In the genomic region with DNA sequence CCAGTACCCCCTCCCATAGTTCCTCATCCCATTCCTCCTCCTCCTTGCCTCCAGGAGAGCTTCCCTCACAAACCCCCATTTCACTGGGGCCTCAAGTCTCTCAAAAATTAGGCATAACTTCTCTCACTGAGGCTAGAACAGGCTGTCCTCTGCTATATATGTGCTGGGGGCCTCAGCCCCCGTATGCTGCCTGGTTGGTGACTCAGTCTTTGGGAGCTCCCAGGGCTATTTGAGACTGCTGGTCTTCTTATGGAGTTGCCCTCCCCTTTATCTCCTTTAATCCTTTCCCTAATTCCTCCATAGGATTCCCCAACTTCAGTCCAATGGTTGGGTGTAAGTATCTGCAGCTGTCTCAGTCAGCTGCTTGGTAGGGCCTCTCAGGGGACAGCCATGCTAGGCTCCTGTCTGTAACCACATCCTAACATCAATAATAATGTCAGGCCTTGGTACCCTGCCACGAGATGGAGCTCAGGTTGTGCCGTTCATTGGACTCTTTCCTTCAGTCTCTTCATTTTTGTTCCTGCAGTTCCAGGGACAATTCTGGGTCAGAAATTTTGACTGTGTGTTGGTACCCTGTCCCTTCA, we compare ENCODE assay signal across 28 mouse cellular contexts.
DNase-seq lines count a peak whose midpoint lies in the region; ATAC-seq and TF ChIP-seq lines count a peak whose summit lies in the region.
"Had no signal": no experiment of that assay in that cellular context is flagged by ENCODE, and none has a peak within 500 bp of the region (broad histone marks: within the 10 kb centered on the region; RNA-seq: fewer than 3 reads in every experiment).

No protein-coding gene starts in this region.

- H3ac ChIP-seq in myocyte (ENCODE audit: control insufficient read depth, insufficient read length), result no peak overlapping the region

- no peak for TF ChIP-seq CTCF in forebrain, postnatal 0 days (IDR thresholded peaks at IDR 0.05; ENCODE audit: low read depth)

- no peak overlapping the region for H3K27ac ChIP-seq in limb, embryonic 13.5 days
- no peak overlapping the region for H3K27ac ChIP-seq in limb, embryonic 10.5 days
- no peak overlapping the region for H3K27ac ChIP-seq in forebrain, postnatal 0 days (ENCODE audit: low read depth, low read length)
- H3K27ac ChIP-seq in intestine, embryonic 16.5 days (ENCODE audit: low read length), result no peak overlapping the region
- H3K27ac ChIP-seq: embryonic facial prominence, embryonic 12.5 days; forebrain, embryonic 12.5 days; forebrain, embryonic 15.5 days; gastrocnemius, adult 2 months; heart, embryonic 13.5 days; hindbrain, embryonic 12.5 days; hindbrain, embryonic 15.5 days; intestine, embryonic 15.5 days had no signal

- no peaks in the 10 kb centered on the region for H3K79me2 ChIP-seq in myocyte (ENCODE audit: control insufficient read depth, insufficient read depth)

- H3K9ac ChIP-seq in limb, embryonic 13.5 days, result no peak overlapping the region
- no peak overlapping the region for H3K9ac ChIP-seq in forebrain, postnatal 0 days
- H3K9ac ChIP-seq in intestine, embryonic 16.5 days (ENCODE audit: low read depth, low read length), result no peak overlapping the region
- H3K9ac ChIP-seq: embryonic facial prominence, embryonic 12.5 days; forebrain, embryonic 12.5 days; forebrain, embryonic 15.5 days; heart, embryonic 13.5 days; hindbrain, embryonic 12.5 days; hindbrain, embryonic 15.5 days; intestine, embryonic 15.5 days had no signal

- H3K4me2 ChIP-seq in limb, embryonic 13.5 days (replicated peaks), result no peak overlapping the region
- H3K4me2 ChIP-seq in myocyte (ENCODE audit: low read depth), result no peak overlapping the region
- H3K4me2 ChIP-seq in forebrain, postnatal 0 days (ENCODE audit: low read depth), result no peak overlapping the region
- H3K4me2 ChIP-seq in intestine, embryonic 16.5 days (ENCODE audit: low read depth, low read length), result no peak overlapping the region
- H3K4me2 ChIP-seq: embryonic facial prominence, embryonic 12.5 days; forebrain, embryonic 12.5 days; forebrain, embryonic 15.5 days; heart, embryonic 13.5 days; hindbrain, embryonic 12.5 days; hindbrain, embryonic 15.5 days; intestine, embryonic 15.5 days had no signal

- H3K9me3 ChIP-seq in limb, embryonic 13.5 days, result 0 out of 2 replicates have a peak, but pooled peaks cover 2% of the 10 kb centered on the region
- H3K9me3 ChIP-seq in limb, embryonic 10.5 days (replicated peaks), result no peaks in the 10 kb centered on the region
- H3K9me3 ChIP-seq in forebrain, postnatal 0 days (ENCODE audit: low read length), result no peaks in the 10 kb centered on the region
- H3K9me3 ChIP-seq in intestine, embryonic 16.5 days (ENCODE audit: control insufficient read depth, low read length), result no peaks in the 10 kb centered on the region
- H3K9me3 ChIP-seq: forebrain, embryonic 15.5 days; hindbrain, embryonic 15.5 days; intestine, embryonic 15.5 days had no signal

- no peaks in the 10 kb centered on the region for H3K27me3 ChIP-seq in limb, embryonic 13.5 days
- no peaks in the 10 kb centered on the region for H3K27me3 ChIP-seq in limb, embryonic 10.5 days (ENCODE audit: low read depth, poor library complexity, severe bottlenecking)
- H3K27me3 ChIP-seq in myocyte (ENCODE audit: control insufficient read depth, insufficient read depth, insufficient read length), result no peaks in the 10 kb centered on the region
- no peaks in the 10 kb centered on the region for H3K27me3 ChIP-seq in forebrain, postnatal 0 days (ENCODE audit: insufficient read depth, low read length)
- no peaks in the 10 kb centered on the region for H3K27me3 ChIP-seq in intestine, embryonic 16.5 days (replicated peaks; ENCODE audit: control insufficient read depth, insufficient read depth, low read length)
- H3K27me3 ChIP-seq: embryonic facial prominence, embryonic 12.5 days; forebrain, embryonic 12.5 days; forebrain, embryonic 15.5 days; heart, embryonic 13.5 days; hindbrain, embryonic 12.5 days; hindbrain, embryonic 15.5 days; intestine, embryonic 15.5 days had no signal

- WGBS in limb, embryonic 13.5 days, result 75% methylated on average over 3 of the region's 3 CpGs
- 84% methylated on average over 3 of the region's 3 CpGs for WGBS in limb, embryonic 10.5 days
- 87% methylated on average over 3 of the region's 3 CpGs for WGBS in forebrain, postnatal 0 days
- WGBS in intestine, embryonic 16.5 days, result 79% methylated on average over 3 of the region's 3 CpGs

- H3K4me3 ChIP-seq in limb, embryonic 13.5 days, result no peak overlapping the region
- no peak overlapping the region for H3K4me3 ChIP-seq in limb, embryonic 10.5 days
- H3K4me3 ChIP-seq in myocyte, result no peak overlapping the region
- H3K4me3 ChIP-seq in forebrain, postnatal 0 days (ENCODE audit: low read depth, low read length), result no peak overlapping the region
- no peak overlapping the region for H3K4me3 ChIP-seq in intestine, embryonic 16.5 days (ENCODE audit: low read length)
- H3K4me3 ChIP-seq: embryonic facial prominence, embryonic 12.5 days; erythroblast, embryonic 14.5 days; forebrain, embryonic 12.5 days; forebrain, embryonic 15.5 days; gastrocnemius, adult 2 months; heart, embryonic 13.5 days; hindbrain, embryonic 12.5 days; hindbrain, embryonic 15.5 days; intestine, embryonic 15.5 days had no signal

- no peaks in the 10 kb centered on the region for H3K4me1 ChIP-seq in limb, embryonic 13.5 days
- H3K4me1 ChIP-seq in limb, embryonic 10.5 days, result no peaks in the 10 kb centered on the region
- no peaks in the 10 kb centered on the region for H3K4me1 ChIP-seq in forebrain, postnatal 0 days (ENCODE audit: insufficient read depth)
- no peaks in the 10 kb centered on the region for H3K4me1 ChIP-seq in intestine, embryonic 16.5 days (ENCODE audit: control insufficient read depth, insufficient read depth, low read length)
- H3K4me1 ChIP-seq: embryonic facial prominence, embryonic 12.5 days; forebrain, embryonic 12.5 days; forebrain, embryonic 15.5 days; heart, embryonic 13.5 days; hindbrain, embryonic 12.5 days; hindbrain, embryonic 15.5 days; intestine, embryonic 15.5 days had no signal

- no peaks in the 10 kb centered on the region for H3K36me3 ChIP-seq in limb, embryonic 13.5 days
- no peaks in the 10 kb centered on the region for H3K36me3 ChIP-seq in limb, embryonic 10.5 days
- no peaks in the 10 kb centered on the region for H3K36me3 ChIP-seq in myocyte (ENCODE audit: control insufficient read depth, insufficient read depth)
- no peaks in the 10 kb centered on the region for H3K36me3 ChIP-seq in forebrain, postnatal 0 days (ENCODE audit: insufficient read depth)
- H3K36me3 ChIP-seq in intestine, embryonic 16.5 days (ENCODE audit: control insufficient read depth, insufficient read depth, low read length), result 0 out of 2 replicates have a peak, but pooled peaks cover 2% of the 10 kb centered on the region
- H3K36me3 ChIP-seq: embryonic facial prominence, embryonic 12.5 days; forebrain, embryonic 12.5 days; forebrain, embryonic 15.5 days; heart, embryonic 13.5 days; hindbrain, embryonic 12.5 days; hindbrain, embryonic 15.5 days; intestine, embryonic 15.5 days had no signal

- DNase-seq in limb, embryonic 10.5 days (ENCODE audit: low spot score), result no peak
- DNase-seq in 416B (ENCODE audit: low read depth), result peak; percentile 2
- DNase-seq in forebrain, postnatal 0 days, result no peak
- DNase-seq: adrenal gland, adult 8-10 months; adrenal gland, postnatal 25 days; cerebellum, adult 11-12 months; cerebellum, adult 8-10 months; cerebellum, postnatal 10 days; cerebellum, postnatal 36 days; gastrocnemius, adult 2 months; gastrocnemius, postnatal 14 days; heart, adult 11 months; heart, postnatal 14 days; heart, postnatal 4 days; kidney, adult 18-20 months had no signal

- peak; percentile 78 for ATAC-seq in limb, embryonic 13.5 days (ENCODE audit: low FRiP score, low read depth)
- ATAC-seq in common myeloid progenitor, adult 5-6 weeks (replicated peaks; ENCODE audit: low read depth, poor library complexity, severe bottlenecking), result 0 out of 2 replicates have a peak, but pooled peaks have one; percentile 36
- no peak for ATAC-seq in forebrain, postnatal 0 days
- no peak for ATAC-seq in intestine, embryonic 16.5 days
- ATAC-seq: activated CD4-positive, CD25-positive, alpha-beta regulatory T cell, adult 4 months; forebrain, embryonic 15.5 days; intestine, embryonic 15.5 days had no signal

- TF ChIP-seq POLR2A in myocyte (IDR thresholded peaks at IDR 0.05; ENCODE audit: insufficient read length, low read depth), result no peak

TF ChIP-seq in myocyte, 11 proteins besides CTCF, POLR2A, EP300 and RAD21:
- peak in 1 of 3 experiments; percentile 39 for TF ChIP-seq MYOG (IDR thresholded peaks at IDR 0.05; ENCODE audit: control insufficient read depth in 1 of 3, insufficient read depth in 1 of 3, insufficient read length in 2 of 3, low read depth in 2 of 3)
- peak in 2 of 3 experiments; percentile 45 to 48 for TF ChIP-seq MYOD1 (IDR thresholded peaks at IDR 0.05; ENCODE audit: control insufficient read depth in 1 of 3, insufficient read length in 2 of 3, low read depth in 2 of 3)
- no peak for TF ChIP-seq CEBPB (IDR thresholded peaks at IDR 0.05; ENCODE audit: insufficient read depth, poor library complexity, severe bottlenecking)
- TF ChIP-seq REST (IDR thresholded peaks at IDR 0.05; ENCODE audit: insufficient read depth, insufficient read length), result no peak
- TF ChIP-seq USF1 (IDR thresholded peaks at IDR 0.05; ENCODE audit: low read depth), result no peak
- no peak for TF ChIP-seq TCF3 (IDR thresholded peaks at IDR 0.05; ENCODE audit: insufficient read length, low read depth)
- TF ChIP-seq POLR2AphosphoS2 (IDR thresholded peaks at IDR 0.05; ENCODE audit: insufficient read length, low read depth), result no peak

Comparison
In these comparisons a context has a peak if more than half of its experiments do, and no peak if none do; other contexts are left out.
1. ATAC-seq: peak in limb, embryonic 13.5 days (single experiment) and common myeloid progenitor, adult 5-6 weeks (single experiment); none in forebrain, postnatal 0 days (single experiment) and intestine, embryonic 16.5 days (single experiment).